Mouse (Mus musculus): ENCODE measurements around the gene Ilf3. TPM values are rescaled to one million over a fixed set of nuclear protein-coding genes. Genes with fewer than 3 reads are reported as not detected.

Ilf3 gene
- polyA plus RNA-seq, 1 experiment, result 81.9 TPM

DNA sequence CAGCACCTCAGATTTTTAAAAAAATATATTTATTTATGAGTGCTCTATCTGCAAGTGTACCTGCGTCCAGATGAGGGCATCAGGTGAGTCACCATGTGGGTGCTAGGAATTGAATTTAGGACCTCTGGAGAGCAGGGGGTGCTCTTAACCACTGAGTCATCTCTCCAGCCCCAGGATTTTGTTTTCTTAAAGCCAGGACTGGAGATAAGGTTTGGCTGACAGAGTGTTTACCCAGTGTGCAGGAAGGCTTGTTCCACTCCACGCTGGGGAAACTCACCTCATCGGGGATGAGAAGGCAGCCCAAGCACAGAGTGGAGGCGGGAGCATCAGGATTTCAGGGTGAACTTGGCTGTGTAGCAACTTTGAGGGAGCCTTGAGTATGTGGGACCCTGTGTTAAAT lies 27.3 kb upstream of the Ilf3 start:
- peaks cover 3% of the 10 kb centered on the region for H3K4me1 ChIP-seq (ENCODE audit: control insufficient read depth, insufficient read depth, low read length)
- no peaks in the 10 kb centered on the region for H3K36me3 ChIP-seq (ENCODE audit: control insufficient read depth, insufficient read depth, low read length)
- no peak for TF ChIP-seq CTCF (IDR thresholded peaks at IDR 0.05; ENCODE audit: control insufficient read depth, insufficient read depth, insufficient replicate concordance, low read depth, low read length)
- no peak for TF ChIP-seq POLR2A (IDR thresholded peaks at IDR 0.05; ENCODE audit: control insufficient read depth, low read depth, low read length)
- no peak overlapping the region for H3K27ac ChIP-seq (ENCODE audit: control insufficient read depth, insufficient read depth, low read depth, low read length)
- no peaks in the 10 kb centered on the region for H3K27me3 ChIP-seq (ENCODE audit: control insufficient read depth, insufficient read depth, low read length)
- no peak overlapping the region for H3K4me3 ChIP-seq (ENCODE audit: control insufficient read depth, low read depth, low read length)

DNA sequence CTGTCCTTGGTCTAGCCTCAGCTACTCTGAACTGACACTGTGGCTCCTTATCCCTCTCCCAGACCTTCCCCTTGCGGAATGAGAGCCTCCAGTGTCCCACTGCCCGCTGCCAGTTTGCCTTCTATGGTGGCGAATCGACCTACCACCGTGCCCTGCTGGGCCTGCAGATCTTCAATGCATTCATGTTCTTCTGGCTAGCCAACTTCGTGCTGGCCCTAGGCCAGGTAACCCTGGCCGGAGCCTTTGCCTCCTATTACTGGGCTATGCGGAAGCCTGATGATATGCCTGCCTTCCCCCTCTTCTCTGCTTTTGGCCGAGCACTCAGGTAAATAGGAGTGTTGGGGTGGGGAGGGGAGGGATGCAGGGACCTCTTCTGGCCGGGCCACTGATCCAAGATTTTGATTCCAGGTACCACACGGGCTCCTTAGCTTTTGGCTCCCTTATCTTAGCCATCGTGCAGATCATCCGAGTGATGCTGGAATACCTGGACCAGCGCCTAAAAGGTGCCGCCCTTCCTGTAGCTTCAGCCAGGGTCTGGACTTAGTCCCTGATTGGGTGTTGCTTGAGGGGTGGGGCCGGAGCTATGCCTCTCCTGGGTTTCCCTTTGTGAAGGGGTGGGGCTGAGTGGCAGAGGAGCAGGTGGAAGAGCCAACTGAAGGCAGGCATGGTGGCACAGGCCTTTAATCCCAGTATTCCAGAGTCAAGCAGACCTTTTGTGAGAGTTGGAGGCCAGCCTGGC lies 20.9 kb upstream of the Ilf3 start:
- Histone ChIP-seq H3K27me3 (ENCODE audit: control insufficient read depth, insufficient read depth, low read length) (no peaks in the 10 kb centered on the region), H3K27ac (ENCODE audit: control insufficient read depth, insufficient read depth, low read depth, low read length) (no peak overlapping the region), H3K4me3 (ENCODE audit: control insufficient read depth, low read depth, low read length) (no peak overlapping the region), H3K4me1 (ENCODE audit: control insufficient read depth, insufficient read depth, low read length) (no peaks in the 10 kb centered on the region; the same call in 1 of the 2 replicates), H3K36me3 (ENCODE audit: control insufficient read depth, insufficient read depth, low read length) (no peaks in the 10 kb centered on the region)
- no peak for TF ChIP-seq POLR2A (IDR thresholded peaks at IDR 0.05; ENCODE audit: control insufficient read depth, low read depth, low read length)
- TF ChIP-seq CTCF (IDR thresholded peaks at IDR 0.05; ENCODE audit: control insufficient read depth, insufficient read depth, insufficient replicate concordance, low read depth, low read length), result no peak

DNA sequence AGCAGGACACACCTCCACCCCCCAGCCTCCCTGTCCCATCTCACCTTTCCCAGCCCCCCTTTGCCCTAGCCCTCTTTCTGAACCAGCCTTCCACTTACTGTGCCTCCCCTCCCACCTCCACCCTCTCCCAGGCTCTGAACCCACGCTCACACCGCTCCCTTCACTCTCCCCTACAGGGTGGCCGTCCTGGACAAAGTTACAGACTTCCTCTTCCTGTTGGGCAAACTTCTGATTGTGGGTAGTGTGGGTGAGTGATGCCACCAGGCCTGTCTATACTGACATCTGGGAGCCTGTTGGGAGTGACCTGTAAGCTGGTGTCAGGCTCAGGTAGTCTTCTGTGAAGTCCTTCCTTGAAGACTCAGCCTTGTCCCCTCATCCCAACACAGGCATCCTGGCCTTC lies 19.5 kb upstream of the Ilf3 start:
- Histone ChIP-seq H3K4me3 (ENCODE audit: control insufficient read depth, low read depth, low read length) (no peak overlapping the region), H3K4me1 (ENCODE audit: control insufficient read depth, insufficient read depth, low read length) (no peaks in the 10 kb centered on the region; the same call in 1 of the 2 replicates), H3K27me3 (ENCODE audit: control insufficient read depth, insufficient read depth, low read length) (no peaks in the 10 kb centered on the region), H3K36me3 (ENCODE audit: control insufficient read depth, insufficient read depth, low read length) (no peaks in the 10 kb centered on the region), H3K27ac (ENCODE audit: control insufficient read depth, insufficient read depth, low read depth, low read length) (no peak overlapping the region)
- TF ChIP-seq POLR2A (IDR thresholded peaks at IDR 0.05; ENCODE audit: control insufficient read depth, low read depth, low read length), result no peak
- TF ChIP-seq CTCF (IDR thresholded peaks at IDR 0.05; ENCODE audit: control insufficient read depth, insufficient read depth, insufficient replicate concordance, low read depth, low read length), result no peak

DNA sequence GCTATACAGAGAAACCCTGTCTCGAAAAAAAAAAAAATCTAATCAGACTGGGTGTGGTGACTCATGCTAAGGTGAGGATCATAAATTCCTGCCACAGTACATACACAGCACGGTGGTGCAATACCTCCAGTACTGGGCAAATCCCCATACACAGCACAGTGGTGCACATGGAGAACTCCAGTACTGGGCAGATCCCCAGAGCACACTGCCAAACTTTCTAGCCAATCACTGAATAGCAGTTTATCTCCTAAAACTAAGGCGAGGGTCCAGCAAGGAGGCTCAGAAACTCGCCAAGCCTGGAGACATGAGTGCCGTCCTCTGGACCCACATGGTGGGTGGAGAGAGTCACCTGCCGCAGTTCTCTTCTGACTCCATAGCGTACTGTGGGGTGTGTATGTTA lies 16.5 kb upstream of the Ilf3 start:
- H3K27ac ChIP-seq (ENCODE audit: control insufficient read depth, insufficient read depth, low read depth, low read length), result no peak overlapping the region
- TF ChIP-seq POLR2A (IDR thresholded peaks at IDR 0.05; ENCODE audit: control insufficient read depth, low read depth, low read length) (no peak), CTCF (IDR thresholded peaks at IDR 0.05; ENCODE audit: control insufficient read depth, insufficient read depth, insufficient replicate concordance, low read depth, low read length) (no peak)
- H3K27me3 ChIP-seq (ENCODE audit: control insufficient read depth, insufficient read depth, low read length), result no peaks in the 10 kb centered on the region
- no peaks in the 10 kb centered on the region for H3K36me3 ChIP-seq (ENCODE audit: control insufficient read depth, insufficient read depth, low read length)
- H3K4me1 ChIP-seq (ENCODE audit: control insufficient read depth, insufficient read depth, low read length), result no peaks in the 10 kb centered on the region; the same call in 1 of the 2 replicates
- H3K4me3 ChIP-seq (ENCODE audit: control insufficient read depth, low read depth, low read length), result no peak overlapping the region

DNA sequence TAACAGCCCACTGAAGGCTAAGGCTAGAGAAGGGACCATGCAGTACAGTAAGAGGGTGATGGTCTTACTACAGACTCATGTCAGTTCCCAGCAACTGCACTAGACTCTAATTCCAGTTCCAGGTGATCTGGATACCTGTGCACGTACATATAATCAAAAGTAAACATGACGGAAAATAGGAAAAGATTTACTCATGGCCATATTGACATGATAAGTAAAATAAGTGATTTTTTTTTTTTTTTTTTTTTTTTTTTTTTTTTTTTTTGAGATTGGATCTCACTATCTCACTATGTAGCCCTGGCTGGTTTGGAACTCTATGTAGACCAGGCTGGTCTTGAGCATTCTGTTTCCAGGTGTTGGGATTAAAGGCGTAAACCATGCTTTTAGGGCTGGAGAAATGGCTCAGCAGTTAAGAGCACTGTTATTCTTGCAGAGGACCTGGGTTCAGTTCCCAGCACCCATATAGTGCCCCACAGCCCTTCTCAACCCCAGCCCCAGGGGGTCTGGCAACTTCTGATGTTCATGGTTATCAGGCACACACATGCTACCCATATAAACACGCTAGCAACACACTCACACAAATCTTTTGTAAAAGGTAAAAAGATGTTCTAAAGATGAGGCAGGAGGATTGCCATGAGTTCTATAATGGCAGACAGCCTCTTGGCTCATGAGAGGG lies 15.8 kb upstream of the Ilf3 start:
- Histone ChIP-seq H3K4me1 (ENCODE audit: control insufficient read depth, insufficient read depth, low read length) (no peaks in the 10 kb centered on the region; the same call in 1 of the 2 replicates), H3K36me3 (ENCODE audit: control insufficient read depth, insufficient read depth, low read length) (no peaks in the 10 kb centered on the region), H3K27me3 (ENCODE audit: control insufficient read depth, insufficient read depth, low read length) (no peaks in the 10 kb centered on the region), H3K4me3 (ENCODE audit: control insufficient read depth, low read depth, low read length) (no peak overlapping the region), H3K27ac (ENCODE audit: control insufficient read depth, insufficient read depth, low read depth, low read length) (no peak overlapping the region)
- TF ChIP-seq POLR2A (IDR thresholded peaks at IDR 0.05; ENCODE audit: control insufficient read depth, low read depth, low read length) (no peak), CTCF (IDR thresholded peaks at IDR 0.05; ENCODE audit: control insufficient read depth, insufficient read depth, insufficient replicate concordance, low read depth, low read length) (no peak)

DNA sequence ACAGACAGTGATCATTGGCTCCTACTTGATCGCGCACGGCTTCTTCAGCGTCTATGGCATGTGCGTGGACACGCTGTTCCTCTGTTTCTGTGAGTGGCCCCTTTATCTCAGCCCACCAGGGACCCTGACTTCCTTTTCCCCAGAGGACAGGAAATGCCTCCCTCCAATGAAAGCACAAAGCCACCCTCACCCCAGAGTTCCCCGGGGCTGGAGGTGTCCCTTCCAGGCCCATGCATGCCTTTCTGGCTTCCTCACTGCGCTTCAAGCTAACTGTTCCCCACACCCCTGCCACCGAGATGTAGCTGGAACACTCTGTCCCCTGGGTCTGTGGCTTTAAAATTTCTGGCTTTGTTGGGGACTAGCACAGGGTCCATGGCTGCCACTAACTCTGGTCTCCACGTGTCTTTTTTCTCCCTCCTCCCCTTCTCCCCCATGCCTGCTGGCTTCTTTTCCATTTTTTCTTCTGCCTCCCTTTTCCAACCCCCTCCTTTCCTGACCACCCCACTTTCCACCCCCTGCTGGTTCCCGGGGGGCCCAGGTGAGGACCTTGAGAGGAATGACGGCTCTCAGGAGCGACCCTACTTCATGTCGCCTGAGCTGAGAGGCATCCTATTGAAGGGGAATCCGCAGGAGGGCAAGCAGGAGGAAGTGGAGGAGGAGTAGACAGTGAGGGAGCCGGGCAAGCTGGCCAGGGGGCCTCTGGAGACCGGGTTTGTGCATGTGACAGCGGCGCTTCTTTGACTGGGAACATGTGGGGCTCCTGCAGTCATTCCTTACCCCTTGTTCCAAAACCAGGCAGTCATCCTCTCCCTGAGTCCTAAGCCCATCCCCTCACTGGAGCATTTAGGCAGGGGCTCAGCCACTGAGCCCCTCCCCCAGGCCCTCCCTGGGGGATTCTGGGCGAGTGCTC lies 15.0 kb upstream of the Ilf3 start:
- H3K4me1 ChIP-seq (ENCODE audit: control insufficient read depth, insufficient read depth, low read length), result no peaks in the 10 kb centered on the region
- TF ChIP-seq POLR2A (IDR thresholded peaks at IDR 0.05; ENCODE audit: control insufficient read depth, low read depth, low read length) (no peak), CTCF (IDR thresholded peaks at IDR 0.05; ENCODE audit: control insufficient read depth, insufficient read depth, insufficient replicate concordance, low read depth, low read length) (no peak)
- H3K27me3 ChIP-seq (ENCODE audit: control insufficient read depth, insufficient read depth, low read length), result no peaks in the 10 kb centered on the region
- no peak overlapping the region for H3K4me3 ChIP-seq (ENCODE audit: control insufficient read depth, low read depth, low read length)
- H3K27ac ChIP-seq (ENCODE audit: control insufficient read depth, insufficient read depth, low read depth, low read length), result no peak overlapping the region
- no peaks in the 10 kb centered on the region for H3K36me3 ChIP-seq (ENCODE audit: control insufficient read depth, insufficient read depth, low read length)

DNA sequence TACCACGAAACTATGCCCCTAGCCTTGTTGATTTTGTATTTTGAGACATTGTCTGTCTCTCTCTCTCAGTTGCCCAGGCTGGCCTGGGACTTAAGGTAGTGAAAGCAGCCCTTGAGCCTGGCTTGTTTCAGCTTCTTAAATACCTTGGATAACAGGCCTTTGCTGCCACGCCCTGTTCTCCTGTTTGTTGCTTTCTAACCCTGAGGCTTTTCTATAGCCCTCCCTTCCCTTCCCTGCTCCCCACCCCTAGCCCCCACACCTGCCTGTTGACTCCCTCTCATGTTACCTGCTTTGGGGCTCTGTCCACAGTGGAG lies 14.3 kb upstream of the Ilf3 start:
- TF ChIP-seq POLR2A (IDR thresholded peaks at IDR 0.05; ENCODE audit: control insufficient read depth, low read depth, low read length), result no peak
- no peak for TF ChIP-seq CTCF (IDR thresholded peaks at IDR 0.05; ENCODE audit: control insufficient read depth, insufficient read depth, insufficient replicate concordance, low read depth, low read length)
- H3K4me1 ChIP-seq (ENCODE audit: control insufficient read depth, insufficient read depth, low read length), result no peaks in the 10 kb centered on the region
- no peak overlapping the region for H3K27ac ChIP-seq (ENCODE audit: control insufficient read depth, insufficient read depth, low read depth, low read length)
- no peaks in the 10 kb centered on the region for H3K36me3 ChIP-seq (ENCODE audit: control insufficient read depth, insufficient read depth, low read length)
- no peaks in the 10 kb centered on the region for H3K27me3 ChIP-seq (ENCODE audit: control insufficient read depth, insufficient read depth, low read length)
- no peak overlapping the region for H3K4me3 ChIP-seq (ENCODE audit: control insufficient read depth, low read depth, low read length)

All from testis, adult 2 months (tissue).